In genomic region chr3:87986868-87987267, GRCm38 (mm10) we compare ENCODE assay signal across 7 mouse cellular contexts. TPM values are rescaled to one million over a fixed set of nuclear protein-coding genes. Genes with fewer than 3 reads are reported as not detected.
DNase-seq lines count a peak whose midpoint lies in the region; ATAC-seq lines count a peak whose summit lies in the region.

No protein-coding gene starts in this region.

- H3K36me3 ChIP-seq in embryonic facial prominence, embryonic 12.5 days: no peaks in the 10 kb centered on the region
- no peaks in the 10 kb centered on the region for H3K36me3 ChIP-seq in limb, embryonic 11.5 days (ENCODE audit: control insufficient read depth, insufficient read depth, low read length)
- no peaks in the 10 kb centered on the region for H3K36me3 ChIP-seq in midbrain, embryonic 14.5 days (ENCODE audit: control insufficient read depth, insufficient read depth, low read length)

- peak; percentile 70 for ATAC-seq in embryonic facial prominence, embryonic 12.5 days (ENCODE audit: insufficient number of reproducible peaks, insufficient read depth, low FRiP score, low TSS enrichment)
- peak; percentile 81 for ATAC-seq in limb, embryonic 11.5 days (ENCODE audit: insufficient number of reproducible peaks, low FRiP score, low TSS enrichment, low read depth)
- peak; percentile 78 for ATAC-seq in midbrain, embryonic 14.5 days (ENCODE audit: low FRiP score, low TSS enrichment)

- H3K9me3 ChIP-seq in embryonic facial prominence, embryonic 12.5 days: no peaks in the 10 kb centered on the region
- no peaks in the 10 kb centered on the region for H3K9me3 ChIP-seq in limb, embryonic 11.5 days (ENCODE audit: control insufficient read depth, low read length)
- H3K9me3 ChIP-seq in midbrain, embryonic 14.5 days (ENCODE audit: control insufficient read depth, low read length): no peaks in the 10 kb centered on the region

- WGBS in embryonic facial prominence, embryonic 12.5 days: under 1% methylated on average over 17 of the region's 17 CpGs
- 0% methylated on average over 17 of the region's 17 CpGs for WGBS in limb, embryonic 11.5 days
- WGBS in midbrain, embryonic 14.5 days: under 1% methylated on average over 17 of the region's 17 CpGs

- peak overlapping the region; percentile 37 for H3K4me3 ChIP-seq in embryonic facial prominence, embryonic 12.5 days
- peak overlapping the region; percentile 25 for H3K4me3 ChIP-seq in limb, embryonic 11.5 days (ENCODE audit: low read depth, low read length)
- H3K4me3 ChIP-seq in midbrain, embryonic 14.5 days (replicated peaks; ENCODE audit: low read depth, low read length): peak overlapping the region; percentile 33

- peak overlapping the region; percentile 78 for H3K4me2 ChIP-seq in embryonic facial prominence, embryonic 12.5 days (replicated peaks)
- peak overlapping the region; percentile 72 for H3K4me2 ChIP-seq in limb, embryonic 11.5 days (ENCODE audit: low read depth, severe bottlenecking)
- peak overlapping the region; percentile 69 for H3K4me2 ChIP-seq in midbrain, embryonic 14.5 days (ENCODE audit: low read length)

- peaks cover 58% of the 10 kb centered on the region for H3K4me1 ChIP-seq in embryonic facial prominence, embryonic 12.5 days
- peaks cover 28% of the 10 kb centered on the region for H3K4me1 ChIP-seq in limb, embryonic 11.5 days (ENCODE audit: control insufficient read depth, insufficient read depth, low read length)
- H3K4me1 ChIP-seq in midbrain, embryonic 14.5 days (ENCODE audit: control insufficient read depth, insufficient read depth, low read length): peaks cover 39% of the 10 kb centered on the region

- H3K27ac ChIP-seq in embryonic facial prominence, embryonic 12.5 days: no peak overlapping the region
- H3K27ac ChIP-seq in limb, embryonic 11.5 days (replicated peaks; ENCODE audit: low read depth, low read length): no peak overlapping the region
- peak overlapping the region; percentile 60 for H3K27ac ChIP-seq in midbrain, embryonic 14.5 days (replicated peaks; ENCODE audit: low read depth, low read length)

- DNase-seq in adrenal gland, postnatal 25 days: peak; percentile 96
- peak; percentile 99 for DNase-seq in heart, adult 11 months
- DNase-seq in kidney, adult 18-20 months: peak; percentile 94
- peak; percentile 100 for DNase-seq in limb, embryonic 11.5 days (ENCODE audit: low spot score)
- DNase-seq in midbrain, embryonic 14.5 days: peak; percentile 99
- peak; percentile 69 to 84 for DNase-seq in spleen, adult 18-20 months

- H3K9ac ChIP-seq in embryonic facial prominence, embryonic 12.5 days: peak overlapping the region; percentile 27; the same call in 1 of the 2 replicates
- H3K9ac ChIP-seq in limb, embryonic 11.5 days (ENCODE audit: low read length): no peak overlapping the region
- peak overlapping the region; percentile 50; the same call in 1 of the 2 replicates for H3K9ac ChIP-seq in midbrain, embryonic 14.5 days (replicated peaks; ENCODE audit: low read length)

- peaks cover 38% of the 10 kb centered on the region for H3K27me3 ChIP-seq in embryonic facial prominence, embryonic 12.5 days
- H3K27me3 ChIP-seq in limb, embryonic 11.5 days (ENCODE audit: control insufficient read depth, insufficient read depth, low read length): peaks cover 15% of the 10 kb centered on the region; the same call in 1 of the 2 replicates
- no peaks in the 10 kb centered on the region for H3K27me3 ChIP-seq in midbrain, embryonic 14.5 days (ENCODE audit: control insufficient read depth, insufficient read depth, low read length)

RNA-seq across cellular contexts. Expression of gene Bcan, which starts 13.2 kb away (rescaled TPM):
- total RNA-seq in adrenal gland, postnatal 25 days (2021): 62.8 and 74.9 TPM in 2 replicates
- 0.15 and 0.39 TPM in 2 replicates for polyA plus RNA-seq in embryonic facial prominence, embryonic 12.5 days (2016; fragmentation: Nextera tagmentation; extraction: Ambion mirVana)
- polyA plus RNA-seq in limb, embryonic 11.5 days (2014; fragmentation: Nextera tagmentation; extraction: Ambion mirVana): not detected in 2 replicates
- 34.3 and 49.7 TPM in 2 replicates for polyA plus RNA-seq in midbrain, embryonic 14.5 days (2014; fragmentation: Nextera tagmentation; extraction: Ambion mirVana)

RNA-seq across cellular contexts. Expression of gene Nes, which starts 16.0 kb away (rescaled TPM):
- total RNA-seq in adrenal gland, postnatal 25 days (2021): 8.7 and 9.3 TPM in 2 replicates
- 40.0 and 42.0 TPM in 2 replicates for polyA plus RNA-seq in embryonic facial prominence, embryonic 12.5 days (2016; fragmentation: Nextera tagmentation; extraction: Ambion mirVana)
- polyA plus RNA-seq in limb, embryonic 11.5 days (2014; fragmentation: Nextera tagmentation; extraction: Ambion mirVana): 7.9 and 8.8 TPM in 2 replicates
- polyA plus RNA-seq in midbrain, embryonic 14.5 days (2014; fragmentation: Nextera tagmentation; extraction: Ambion mirVana): 19.0 and 28.8 TPM in 2 replicates

RNA-seq across cellular contexts. Expression of gene Crabp2, which starts 38.4 kb away (rescaled TPM):
- not detected in 2 replicates for total RNA-seq in adrenal gland, postnatal 25 days (2021)
- 467 and 481 TPM in 2 replicates for polyA plus RNA-seq in embryonic facial prominence, embryonic 12.5 days (2016; fragmentation: Nextera tagmentation; extraction: Ambion mirVana)
- polyA plus RNA-seq in limb, embryonic 11.5 days (2014; fragmentation: Nextera tagmentation; extraction: Ambion mirVana): 796 and 836 TPM in 2 replicates
- 28.3 and 42.4 TPM in 2 replicates for polyA plus RNA-seq in midbrain, embryonic 14.5 days (2014; fragmentation: Nextera tagmentation; extraction: Ambion mirVana)

RNA-seq across cellular contexts. Expression of gene Hapln2, which starts 40.5 kb away (rescaled TPM):
- not detected in 2 replicates for total RNA-seq in adrenal gland, postnatal 25 days (2021)
- 0.09 and 0.34 TPM in 2 replicates for polyA plus RNA-seq in embryonic facial prominence, embryonic 12.5 days (2016; fragmentation: Nextera tagmentation; extraction: Ambion mirVana)
- polyA plus RNA-seq in limb, embryonic 11.5 days (2014; fragmentation: Nextera tagmentation; extraction: Ambion mirVana): 0.44 TPM in 1 of 2 replicates, not detected in the other
- polyA plus RNA-seq in midbrain, embryonic 14.5 days (2014; fragmentation: Nextera tagmentation; extraction: Ambion mirVana): 0.47 and 0.57 TPM in 2 replicates

RNA-seq across cellular contexts. Expression of gene Gpatch4, which starts 56.0 kb away (rescaled TPM):
- total RNA-seq in adrenal gland, postnatal 25 days (2021): 14.1 and 23.4 TPM in 2 replicates
- polyA plus RNA-seq in embryonic facial prominence, embryonic 12.5 days (2016; fragmentation: Nextera tagmentation; extraction: Ambion mirVana): 32.7 and 34.6 TPM in 2 replicates
- polyA plus RNA-seq in limb, embryonic 11.5 days (2014; fragmentation: Nextera tagmentation; extraction: Ambion mirVana): 36.9 and 44.1 TPM in 2 replicates
- 22.9 and 30.3 TPM in 2 replicates for polyA plus RNA-seq in midbrain, embryonic 14.5 days (2014; fragmentation: Nextera tagmentation; extraction: Ambion mirVana)

Comparison
In these comparisons a context has a peak if more than half of its experiments do, and no peak if none do; other contexts are left out.
1. RNA of gene Bcan, which starts 13.2 kb away (polyA plus RNA-seq): 34.3 to 49.7 TPM in midbrain, embryonic 14.5 days; not detected in limb, embryonic 11.5 days and 0.15 to 0.39 TPM in embryonic facial prominence, embryonic 12.5 days; every median in the first group is over 10 times any median in the second.
2. RNA of gene Crabp2, which starts 38.4 kb away (polyA plus RNA-seq): 796 to 836 TPM in limb, embryonic 11.5 days and 467 to 481 TPM in embryonic facial prominence, embryonic 12.5 days; 28.3 to 42.4 TPM in midbrain, embryonic 14.5 days; every median in the first group is over 10 times any median in the second.
3. Peak in every context shown above with its lines, with median percentiles within 50 percentile points of each other: DNase-seq, ATAC-seq, H3K4me2 ChIP-seq and H3K4me3 ChIP-seq.